Mouse (Mus musculus): ENCODE measurements at regions not wholly inside any gene's neighbourhood (a gene's known extent, or its start where the extent isn't known, plus 50 kb on each side); places are given as distances from the start of the nearest gene placed in this dataset.

DNA sequence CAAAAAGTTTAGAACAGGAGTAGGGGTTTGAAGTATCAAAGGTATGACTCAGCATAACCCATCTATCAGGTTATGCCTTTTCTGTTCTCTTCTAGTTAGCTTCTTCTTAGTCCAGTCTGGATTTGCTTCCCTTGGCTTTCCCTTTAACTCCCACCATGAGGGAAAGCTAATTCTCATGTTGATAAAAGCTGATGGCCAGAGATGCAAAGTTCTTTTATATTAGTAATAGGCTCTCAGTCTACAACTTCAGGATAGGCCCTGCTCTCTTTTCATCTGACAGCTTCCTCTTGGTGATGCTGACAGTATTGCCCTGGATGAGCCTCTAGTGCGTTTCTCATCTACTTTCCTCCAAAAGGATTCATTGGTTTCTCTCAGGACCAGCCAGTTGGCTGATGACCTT, 161.7 kb upstream of the Klf12 start:
- no peak for TF ChIP-seq MYOG (IDR thresholded peaks at IDR 0.05; ENCODE audit: control insufficient read depth, extremely low read depth, insufficient read length)
- TF ChIP-seq CTCF (IDR thresholded peaks at IDR 0.05; ENCODE audit: control insufficient read depth, insufficient read depth, insufficient read length) = no peak
- TF ChIP-seq USF1 (IDR thresholded peaks at IDR 0.05; ENCODE audit: low read depth) = no peak
- no peak for TF ChIP-seq MAX (IDR thresholded peaks at IDR 0.05)
- no peak for TF ChIP-seq CEBPB (IDR thresholded peaks at IDR 0.05; ENCODE audit: low read depth)

Measured in C2C12 (cell line).